Comparison of ENCODE assay signal across 9 mouse cellular contexts in the genomic region with DNA sequence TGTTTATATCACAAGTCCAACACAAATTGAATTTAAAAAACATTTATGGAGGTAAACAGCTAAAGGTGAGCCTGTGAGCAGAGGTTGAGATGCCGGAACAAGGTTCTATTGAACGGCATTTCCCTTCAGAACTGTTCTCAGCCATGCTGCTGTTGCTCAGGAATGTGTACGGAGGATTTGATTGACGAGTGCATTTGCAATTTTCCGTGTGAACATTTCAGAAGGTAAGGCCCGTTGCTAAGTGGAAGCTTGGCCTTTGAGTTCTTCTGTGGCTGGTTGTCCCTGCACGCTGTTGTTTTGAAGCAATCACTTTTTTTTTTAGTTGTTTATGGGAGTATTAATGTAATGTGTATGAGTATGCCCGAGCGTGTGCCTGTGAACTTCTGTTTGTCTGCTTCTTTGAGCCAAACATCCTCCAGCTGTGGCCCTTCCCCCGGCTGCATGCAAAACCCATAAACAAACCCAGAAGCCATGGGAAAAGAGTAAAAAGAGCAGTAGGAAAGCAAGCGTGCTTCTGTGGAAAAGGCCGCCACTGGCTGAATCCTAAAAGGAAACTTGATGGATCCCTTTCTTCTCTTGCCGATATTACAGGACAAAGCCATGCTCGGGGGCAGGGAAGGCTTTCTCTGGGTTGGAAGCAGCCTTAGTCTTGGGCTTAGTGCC.
DNase-seq lines count a peak whose midpoint lies in the region; ATAC-seq and TF ChIP-seq lines count a peak whose summit lies in the region.
"Had no signal": no experiment of that assay in that cellular context is flagged by ENCODE, and none has a peak within 500 bp of the region (broad histone marks: within the 10 kb centered on the region; RNA-seq: fewer than 3 reads in every experiment).

No protein-coding gene starts in this region.

- peak overlapping the region; percentile 40 for H3K4me2 ChIP-seq in embryonic facial prominence, embryonic 15.5 days (replicated peaks)
- H3K4me2 ChIP-seq in hindbrain, embryonic 13.5 days, result peak overlapping the region; percentile 34

- ATAC-seq in embryonic facial prominence, embryonic 15.5 days (ENCODE audit: insufficient number of reproducible peaks, low FRiP score, low TSS enrichment, low read depth), result no peak
- no peak for ATAC-seq in hindbrain, embryonic 13.5 days (ENCODE audit: low FRiP score)

- H3K27ac ChIP-seq in embryonic facial prominence, embryonic 15.5 days (replicated peaks), result peak overlapping the region; percentile 48
- H3K27ac ChIP-seq in hindbrain, embryonic 13.5 days, result peak overlapping the region; percentile 84

- no peaks in the 10 kb centered on the region for H3K9me3 ChIP-seq in embryonic facial prominence, embryonic 15.5 days (replicated peaks)
- H3K9me3 ChIP-seq in hindbrain, embryonic 13.5 days, result no peaks in the 10 kb centered on the region
- H3K9me3 ChIP-seq: megakaryocyte, embryonic 14.5 days had no signal

- H3K9ac ChIP-seq in embryonic facial prominence, embryonic 15.5 days, result no peak overlapping the region
- peak overlapping the region; percentile 35; the same call in 1 of the 2 replicates for H3K9ac ChIP-seq in hindbrain, embryonic 13.5 days

- no peaks in the 10 kb centered on the region for H3K27me3 ChIP-seq in embryonic facial prominence, embryonic 15.5 days
- no peaks in the 10 kb centered on the region for H3K27me3 ChIP-seq in hindbrain, embryonic 13.5 days

- H3K4me1 ChIP-seq in embryonic facial prominence, embryonic 15.5 days, result peaks cover 25% of the 10 kb centered on the region
- H3K4me1 ChIP-seq in hindbrain, embryonic 13.5 days (replicated peaks), result peaks cover 89% of the 10 kb centered on the region

- H3K4me3 ChIP-seq in embryonic facial prominence, embryonic 15.5 days (replicated peaks), result peak overlapping the region; percentile 22
- H3K4me3 ChIP-seq in hindbrain, embryonic 13.5 days, result no peak overlapping the region
- H3K4me3 ChIP-seq: megakaryocyte, embryonic 14.5 days had no signal

- DNase-seq in brain, embryonic 14.5 days (ENCODE audit: low read depth), result peak; percentile 74
- peak; percentile 49 to 84 for DNase-seq in lung, postnatal 4 days
- no peak for DNase-seq in adrenal gland, postnatal 25 days
- no peak for DNase-seq in thymus, postnatal 14 days
- no peak for DNase-seq in layer of hippocampus, adult 8-10 months (ENCODE audit: low spot score in 2 of 2)
- no peak for DNase-seq in spleen, postnatal 10 days (ENCODE audit: low spot score in 2 of 2)

- no peak for TF ChIP-seq POLR2A in brain, embryonic 14.5 days (IDR thresholded peaks at IDR 0.05; ENCODE audit: borderline replicate concordance, extremely low read depth, insufficient read depth, insufficient read length, poor library complexity, severe bottlenecking)

- no peak for TF ChIP-seq CTCF in brain, embryonic 14.5 days (IDR thresholded peaks at IDR 0.05; ENCODE audit: borderline replicate concordance, extremely low read depth, insufficient read depth, insufficient read length)

- 6% methylated on average over 14 of the region's 14 CpGs for WGBS in embryonic facial prominence, embryonic 15.5 days
- WGBS in hindbrain, embryonic 13.5 days, result 5% methylated on average over 14 of the region's 14 CpGs

- H3K36me3 ChIP-seq in embryonic facial prominence, embryonic 15.5 days, result no peaks in the 10 kb centered on the region
- H3K36me3 ChIP-seq in hindbrain, embryonic 13.5 days, result no peaks in the 10 kb centered on the region

Comparison
In these comparisons a context has a peak if more than half of its experiments do, and no peak if none do; other contexts are left out.
1. DNase-seq: peak in brain, embryonic 14.5 days (single experiment) and lung, postnatal 4 days (2 of 2); none in adrenal gland, postnatal 25 days (single experiment), thymus, postnatal 14 days (single experiment), layer of hippocampus, adult 8-10 months (0 of 2) and spleen, postnatal 10 days (0 of 2).